Comparison of ENCODE assay signal across 8 mouse cellular contexts in genomic region chr12:100167931-100168871, GRCm38 (mm10). TPM values are rescaled to one million over a fixed set of nuclear protein-coding genes. Genes with fewer than 3 reads are reported as not detected.
DNase-seq lines count a peak whose midpoint lies in the region; ATAC-seq and TF ChIP-seq lines count a peak whose summit lies in the region.

No protein-coding gene starts in this region.

- peak; percentile 63; the same call in 1 of the 2 replicates for ATAC-seq in heart, embryonic 11.5 days (replicated peaks; ENCODE audit: insufficient number of reproducible peaks, low FRiP score, low TSS enrichment)
- ATAC-seq in kidney, embryonic 15.5 days (replicated peaks; ENCODE audit: low FRiP score) = peak; percentile 91

- 0 out of 2 replicates have a peak overlapping the region, but pooled peaks have one; percentile 25 for H3K27ac ChIP-seq in heart, embryonic 11.5 days (ENCODE audit: low read depth, low read length)
- H3K27ac ChIP-seq in kidney, embryonic 15.5 days = peak overlapping the region; percentile 86
- peak overlapping the region; percentile 20; the same call in 1 of the 2 replicates for H3K27ac ChIP-seq in small intestine, adult 2 months (ENCODE audit: insufficient read depth, low read depth, low read length)

- H3K4me2 ChIP-seq in heart, embryonic 11.5 days = peak overlapping the region; percentile 53
- peak overlapping the region; percentile 63 for H3K4me2 ChIP-seq in kidney, embryonic 15.5 days

- peak; percentile 18 for DNase-seq in urinary bladder, postnatal 14 days (ENCODE audit: low spot score)
- no peak for DNase-seq in urinary bladder, postnatal 10 days (ENCODE audit: low spot score)
- DNase-seq in embryo, embryonic 10 days (ENCODE audit: low spot score) = peak; percentile 55
- DNase-seq in lung, postnatal 25 days (ENCODE audit: low spot score) = peak; percentile 43
- DNase-seq in layer of hippocampus, postnatal 14 days (ENCODE audit: low spot score in 2 of 2) = no peak

- H3K4me3 ChIP-seq in heart, embryonic 11.5 days (ENCODE audit: low read depth, low read length) = peak overlapping the region; percentile 28
- peak overlapping the region; percentile 36 for H3K4me3 ChIP-seq in kidney, embryonic 15.5 days (replicated peaks)
- H3K4me3 ChIP-seq in small intestine, adult 2 months (ENCODE audit: low read depth, low read length) = peak overlapping the region; percentile 36

- TF ChIP-seq POLR2A in small intestine, adult 2 months (IDR thresholded peaks at IDR 0.05; ENCODE audit: low read depth, low read length) = no peak

- WGBS in heart, embryonic 11.5 days (ENCODE audit: insufficient replicate concordance) = 13% methylated on average over 24 of the region's 28 CpGs
- WGBS in kidney, embryonic 15.5 days = 9% methylated on average over 28 of the region's 28 CpGs
- 12% methylated on average over 26 of the region's 28 CpGs for WGBS in small intestine, adult 2 months

- no peaks in the 10 kb centered on the region for H3K9me3 ChIP-seq in heart, embryonic 11.5 days (replicated peaks; ENCODE audit: control insufficient read depth, low read length)
- H3K9me3 ChIP-seq in kidney, embryonic 15.5 days (replicated peaks) = no peaks in the 10 kb centered on the region

- no peak for TF ChIP-seq CTCF in small intestine, adult 2 months (IDR thresholded peaks at IDR 0.05; ENCODE audit: extremely low read depth, insufficient read length, insufficient replicate concordance, low read depth, low read length)

- H3K27me3 ChIP-seq in heart, embryonic 11.5 days (ENCODE audit: control insufficient read depth, insufficient read depth, low read length) = no peaks in the 10 kb centered on the region
- H3K27me3 ChIP-seq in kidney, embryonic 15.5 days = no peaks in the 10 kb centered on the region
- H3K27me3 ChIP-seq in small intestine, adult 2 months (ENCODE audit: control insufficient read depth, insufficient read depth, low read length) = no peaks in the 10 kb centered on the region

- no peaks in the 10 kb centered on the region for H3K36me3 ChIP-seq in heart, embryonic 11.5 days (ENCODE audit: control insufficient read depth, insufficient read depth, low read length)
- H3K36me3 ChIP-seq in kidney, embryonic 15.5 days = no peaks in the 10 kb centered on the region
- H3K36me3 ChIP-seq in small intestine, adult 2 months (ENCODE audit: control insufficient read depth, insufficient read depth, low read length) = no peaks in the 10 kb centered on the region

- H3K4me1 ChIP-seq in heart, embryonic 11.5 days (ENCODE audit: control insufficient read depth, insufficient read depth, low read length) = 0 out of 2 replicates have a peak, but pooled peaks cover 3% of the 10 kb centered on the region
- H3K4me1 ChIP-seq in kidney, embryonic 15.5 days = peaks cover 13% of the 10 kb centered on the region; the same call in 1 of the 2 replicates
- H3K4me1 ChIP-seq in small intestine, adult 2 months (ENCODE audit: control insufficient read depth, insufficient read depth, insufficient read length, low read length) = peaks cover 8% of the 10 kb centered on the region; the same call in 1 of the 2 replicates

- peak overlapping the region; percentile 47 for H3K9ac ChIP-seq in heart, embryonic 11.5 days (ENCODE audit: low read depth, low read length)
- peak overlapping the region; percentile 19; the same call in 1 of the 2 replicates for H3K9ac ChIP-seq in kidney, embryonic 15.5 days

RNA-seq across cellular contexts. Expression of gene Nrde2, which starts 8.7 kb away (rescaled TPM):
- polyA plus RNA-seq in heart, embryonic 11.5 days (2014; fragmentation: Nextera tagmentation; extraction: Ambion mirVana) = 6.2 and 10.1 TPM in 2 replicates
- polyA plus RNA-seq in kidney, embryonic 15.5 days (2015; fragmentation: Nextera tagmentation; extraction: Ambion mirVana) = 18.4 and 18.9 TPM in 2 replicates
- polyA plus RNA-seq in small intestine, adult 2 months (2012; rRNA removed) = 2.0 and 5.4 TPM in 2 replicates
- total RNA-seq in layer of hippocampus, postnatal 14 days (2021) = 10 to 100 TPM; 19.3 to 21.0 TPM

RNA-seq across cellular contexts. Expression of gene Calm1, which starts 31.0 kb away (rescaled TPM):
- polyA plus RNA-seq in heart, embryonic 11.5 days (2014; fragmentation: Nextera tagmentation; extraction: Ambion mirVana) = 797 and 913 TPM in 2 replicates
- polyA plus RNA-seq in kidney, embryonic 15.5 days (2015; fragmentation: Nextera tagmentation; extraction: Ambion mirVana) = 1,314 and 1,392 TPM in 2 replicates
- polyA plus RNA-seq in small intestine, adult 2 months (2012; rRNA removed) = 630 and 1,469 TPM in 2 replicates
- 1,000 to 10,000 TPM; 1,788 to 1,825 TPM for total RNA-seq in layer of hippocampus, postnatal 14 days (2021)

RNA-seq across cellular contexts. Expression of gene Psmc1, which starts 58.2 kb away (rescaled TPM):
- polyA plus RNA-seq in heart, embryonic 11.5 days (2014; fragmentation: Nextera tagmentation; extraction: Ambion mirVana) = 243 and 280 TPM in 2 replicates
- polyA plus RNA-seq in kidney, embryonic 15.5 days (2015; fragmentation: Nextera tagmentation; extraction: Ambion mirVana) = 302 and 304 TPM in 2 replicates
- polyA plus RNA-seq in small intestine, adult 2 months (2012; rRNA removed) = 12.8 and 20.0 TPM in 2 replicates
- total RNA-seq in layer of hippocampus, postnatal 14 days (2021) = 100 to 1,000 TPM; 193 to 200 TPM

Comparison
In these comparisons a context has a peak if more than half of its experiments do, and no peak if none do; other contexts are left out.
1. DNase-seq: peak in urinary bladder, postnatal 14 days (single experiment), embryo, embryonic 10 days (single experiment) and lung, postnatal 25 days (single experiment); none in urinary bladder, postnatal 10 days (single experiment) and layer of hippocampus, postnatal 14 days (0 of 2).
2. H3K27ac ChIP-seq: peak in every context shown above with its lines; median percentile 86 in kidney, embryonic 15.5 days; 25 in heart, embryonic 11.5 days; 20 in small intestine, adult 2 months.
3. RNA of gene Psmc1, which starts 58.2 kb away (polyA plus RNA-seq): 302 to 304 TPM in kidney, embryonic 15.5 days and 243 to 280 TPM in heart, embryonic 11.5 days; 12.8 to 20.0 TPM in small intestine, adult 2 months; every median in the first group is over 10 times any median in the second.
4. Peak in every context shown above with its lines, with median percentiles within 50 percentile points of each other: H3K4me3 ChIP-seq.